Mouse (Mus musculus) spleen, embryonic (tissue): ENCODE measurements around the gene Vegfd.

Source experiments
- CTCF ChIA-PET: fragments of 350-600 bp; sonication (Branson Sonifier 250); formaldehyde crosslinking; loops from one replicate; lab custom pipeline; 2022; lab: Charles Lee

Vegfd gene

GRCm38 (mm10) chrX:164419955-164420354 is 46.8 kb downstream of the Vegfd start:
- CTCF ChIA-PET = interaction anchor here (0.7 kb wide), 1 partner anchor 33 kb away, joined by 12 read pairs; no protein-coding TSS in a partner anchor

GRCm38 (mm10) chrX:164420518-164420917 is 47.3 kb downstream of the Vegfd start:
- CTCF ChIA-PET = no interaction called here

GRCm38 (mm10) chrX:164424821-164425220 is 51.6 kb downstream of the Vegfd start:
- CTCF ChIA-PET = interaction anchor here (0.7 kb wide), 1 partner anchor 16 kb away, joined by 3 read pairs; no protein-coding TSS in a partner anchor

- CTCF ChIA-PET = no interaction called here
Observed at GRCm38 (mm10) chrX:164427295-164427694, 54.1 kb downstream of the Vegfd start.

- CTCF ChIA-PET = no interaction called here
Observed at GRCm38 (mm10) chrX:164428224-164428623, 55.0 kb downstream of the Vegfd start.

- CTCF ChIA-PET = no interaction called here
Observed at GRCm38 (mm10) chrX:164430621-164431020, 57.4 kb downstream of the Vegfd start.

GRCm38 (mm10) chrX:164431133-164431532 is 58.0 kb downstream of the Vegfd start:
- CTCF ChIA-PET = no interaction called here

GRCm38 (mm10) chrX:164431541-164431940 is 58.4 kb downstream of the Vegfd start:
- CTCF ChIA-PET = no interaction called here

GRCm38 (mm10) chrX:164432682-164433081 is 59.5 kb downstream of the Vegfd start:
- CTCF ChIA-PET = no interaction called here

- CTCF ChIA-PET = no interaction called here
Observed at GRCm38 (mm10) chrX:164436709-164437108, 63.5 kb downstream of the Vegfd start, which contains the start of gene Asb11. Gene Asb11 (plus strand): TSS chrX:164436994.

GRCm38 (mm10) chrX:164439462-164439861 is 66.3 kb downstream of the Vegfd start:
- CTCF ChIA-PET = no interaction called here

GRCm38 (mm10) chrX:164440140-164440539 is 67.0 kb downstream of the Vegfd start:
- CTCF ChIA-PET = interaction anchor here (0.5 kb wide), 1 partner anchor 15 kb away, joined by 3 read pairs; no protein-coding TSS in a partner anchor

GRCm38 (mm10) chrX:164440703-164441102 is 67.5 kb downstream of the Vegfd start:
- CTCF ChIA-PET = interaction anchor here (0.5 kb wide), 1 partner anchor 16 kb away, joined by 3 read pairs; no protein-coding TSS in a partner anchor

GRCm38 (mm10) chrX:164441306-164441705 is 68.1 kb downstream of the Vegfd start:
- CTCF ChIA-PET = no interaction called here

- CTCF ChIA-PET = no interaction called here
Observed at GRCm38 (mm10) chrX:164445601-164446000, 72.4 kb downstream of the Vegfd start.

GRCm38 (mm10) chrX:164446106-164446551 is 73.0 kb downstream of the Vegfd start:
- CTCF ChIA-PET = no interaction called here

- CTCF ChIA-PET = no interaction called here
Observed at GRCm38 (mm10) chrX:164446835-164447681, 73.9 kb downstream of the Vegfd start.

GRCm38 (mm10) chrX:164447682-164448071 is 74.5 kb downstream of the Vegfd start:
- CTCF ChIA-PET = no interaction called here

- CTCF ChIA-PET = interaction anchor here (0.6 kb wide), 1 partner anchor 59 kb away, joined by 3 read pairs; no protein-coding TSS in a partner anchor
Observed at GRCm38 (mm10) chrX:164449201-164449600, 76.0 kb downstream of the Vegfd start.
